Mouse (Mus musculus) c-Kit-positive CD71-positive TER-119-negative erythroid progenitor cells, embryonic 14.5 days (primary cell): ENCODE measurements at regions not wholly inside any gene's neighbourhood (a gene's known extent, or its start where the extent isn't known, plus 50 kb on each side); places are given as distances from the start of the nearest gene placed in this dataset.

Source experiments
- DNase-seq: peaks from one replicate; pipeline ENCODE4 v3.0.0-alpha.2; 2013; ENCODE audit warnings: low read depth

DNA sequence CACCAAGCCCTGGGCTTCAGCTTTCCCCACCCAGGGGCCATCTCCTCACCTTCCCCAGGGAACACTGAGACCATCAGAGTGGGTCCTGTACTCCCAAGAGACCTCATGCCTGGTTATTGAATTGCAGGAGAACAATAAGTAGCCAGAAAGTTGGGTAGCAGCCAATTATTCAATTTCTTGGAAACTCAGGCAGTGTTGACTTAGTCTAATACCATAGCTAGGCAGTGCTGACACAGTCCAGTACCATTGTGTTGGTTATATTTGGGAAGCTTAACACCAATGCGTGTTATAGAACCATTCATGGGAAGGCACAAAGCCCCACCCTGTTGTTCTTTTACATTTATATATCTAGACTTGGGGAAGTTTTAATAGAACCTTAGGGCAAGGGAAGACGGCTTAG is 131.9 kb downstream of the Diras2 start:
- DNase-seq = no peak

DNA sequence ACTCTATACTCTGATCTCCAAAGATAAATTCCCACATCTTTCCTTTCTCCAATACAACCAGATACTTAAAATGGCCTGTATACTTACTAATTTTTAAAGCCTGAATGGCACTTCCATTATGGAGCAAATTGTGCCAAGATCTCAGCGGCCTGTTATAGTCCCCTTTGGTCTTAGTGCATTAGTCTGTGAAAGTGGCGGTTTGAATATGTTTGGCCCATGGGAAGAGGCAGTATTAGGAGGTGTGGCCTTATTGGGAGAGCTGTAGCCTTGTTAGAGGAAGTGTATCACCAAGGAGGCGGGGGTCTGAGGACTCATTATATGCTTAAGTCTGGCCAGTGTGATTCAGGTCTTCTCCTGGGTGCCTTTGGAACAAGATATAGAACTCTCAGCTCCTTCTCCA is 127.3 kb downstream of the Diras2 start:
- DNase-seq = no peak

DNA sequence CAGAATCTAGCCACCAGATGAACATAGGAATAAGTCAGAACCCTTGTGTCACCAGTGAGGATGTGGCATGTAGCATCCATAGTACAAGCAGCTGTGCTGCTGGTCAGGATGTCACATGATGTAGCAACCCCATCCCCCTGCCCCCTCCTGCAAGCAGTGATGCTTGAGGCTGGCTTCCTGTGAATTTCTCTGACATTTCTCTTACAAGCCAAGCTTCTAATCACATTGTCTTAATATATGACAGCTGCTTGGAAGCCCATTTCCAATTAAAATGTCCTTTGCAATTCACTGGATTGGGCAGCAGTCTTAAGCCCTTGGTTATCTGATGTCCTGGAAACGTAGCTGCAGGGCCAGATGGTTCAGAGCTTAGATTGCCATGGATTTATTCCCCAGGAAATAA is 114.8 kb downstream of the Diras2 start:
- no peak for DNase-seq

DNA sequence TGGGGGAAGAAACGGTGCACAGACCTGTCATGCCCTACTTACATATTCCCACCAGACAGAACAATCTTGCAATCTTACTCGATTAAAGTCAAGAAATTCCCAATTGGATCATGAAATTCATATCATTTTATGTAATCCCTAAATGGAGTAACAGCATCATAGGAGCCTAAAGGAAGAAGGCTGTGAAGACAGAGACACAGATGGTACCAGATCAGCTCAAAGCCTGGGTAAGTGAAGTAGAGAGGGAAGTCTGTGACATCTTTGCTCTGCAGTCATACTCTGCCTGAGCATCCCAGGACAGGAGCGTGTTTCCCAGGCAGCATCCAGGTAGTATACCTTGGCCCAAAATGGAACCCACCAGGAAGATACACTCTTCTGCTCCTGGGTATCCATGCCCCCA is 108.6 kb downstream of the Diras2 start:
- DNase-seq = no peak

DNA sequence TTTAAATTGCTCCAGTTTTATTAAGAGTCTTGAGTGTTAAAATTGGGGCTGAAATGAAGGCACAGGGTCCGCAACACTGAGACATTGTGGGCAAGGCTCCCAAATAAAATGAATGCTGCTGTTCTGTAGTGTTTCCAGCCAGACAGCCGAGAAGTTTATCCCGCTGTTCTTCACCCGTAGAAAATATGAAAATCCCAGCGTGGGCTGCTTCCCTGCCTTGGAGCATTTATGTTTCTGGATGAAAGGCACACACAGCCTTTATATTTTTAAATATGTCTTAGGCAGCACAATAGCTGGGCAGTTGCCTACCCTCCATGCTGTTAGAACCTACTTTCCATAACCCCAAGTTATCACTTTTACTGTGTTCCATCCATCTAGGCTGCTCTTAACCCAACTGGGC is 102.6 kb downstream of the Diras2 start:
- DNase-seq = no peak

DNA sequence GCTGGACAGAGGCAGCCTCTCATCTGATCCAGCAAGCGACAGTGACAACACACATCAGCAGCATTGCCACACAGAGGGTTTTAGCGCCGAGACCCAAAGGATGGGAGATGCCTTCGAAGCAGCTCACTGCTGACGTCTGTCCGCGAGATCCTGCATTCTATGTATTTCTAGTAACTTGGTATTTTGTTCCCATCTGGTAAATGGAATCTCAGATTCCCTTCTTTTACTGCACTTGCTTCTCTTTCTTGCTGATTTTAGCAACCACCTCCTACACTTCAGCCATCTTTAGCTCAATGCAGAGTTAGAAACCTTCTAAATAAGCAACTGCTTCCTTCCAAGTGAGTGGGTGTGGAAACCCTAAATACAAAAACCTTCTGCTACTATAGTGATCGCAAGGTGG is 94.3 kb downstream of the Diras2 start:
- DNase-seq = no peak

DNA sequence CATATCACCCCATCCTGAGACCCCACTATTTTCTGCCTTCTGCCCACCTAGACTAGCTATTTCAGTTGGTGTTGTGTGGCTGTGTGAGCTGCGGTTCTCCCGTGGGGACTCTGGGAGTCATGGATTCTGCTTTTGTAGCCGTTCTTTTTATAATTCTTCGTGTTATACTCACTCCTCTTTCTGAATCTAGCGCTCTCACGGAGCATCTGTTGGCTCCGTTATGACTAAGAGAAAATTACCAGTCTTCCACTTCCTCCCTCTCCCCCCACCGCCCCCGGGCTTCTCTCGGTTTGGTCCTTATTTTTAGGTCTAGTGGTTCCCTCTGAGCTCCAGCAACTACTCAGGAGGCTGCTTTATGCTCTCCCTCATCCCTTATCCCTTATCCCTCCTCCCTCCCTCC is 85.6 kb downstream of the Diras2 start:
- no peak for DNase-seq

DNA sequence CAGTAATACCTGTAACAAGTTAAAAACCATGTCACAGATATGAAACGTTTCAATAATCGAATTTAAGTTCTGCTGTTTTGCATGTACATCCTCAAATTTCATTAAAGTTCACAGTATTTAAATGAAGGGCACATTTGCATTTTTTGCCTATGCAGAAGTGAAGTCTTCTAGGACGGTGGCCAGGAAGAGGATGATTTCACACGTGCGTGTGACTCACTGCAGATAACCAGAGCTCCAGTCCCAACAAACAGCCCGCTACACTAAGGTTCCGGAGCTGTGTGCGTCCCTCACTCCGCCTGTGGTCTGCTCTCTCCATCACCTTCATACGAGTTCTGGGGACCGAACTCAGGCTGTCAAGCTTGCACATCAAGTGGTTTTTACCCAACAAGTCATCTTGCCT is 82.2 kb downstream of the Diras2 start:
- no peak for DNase-seq

DNA sequence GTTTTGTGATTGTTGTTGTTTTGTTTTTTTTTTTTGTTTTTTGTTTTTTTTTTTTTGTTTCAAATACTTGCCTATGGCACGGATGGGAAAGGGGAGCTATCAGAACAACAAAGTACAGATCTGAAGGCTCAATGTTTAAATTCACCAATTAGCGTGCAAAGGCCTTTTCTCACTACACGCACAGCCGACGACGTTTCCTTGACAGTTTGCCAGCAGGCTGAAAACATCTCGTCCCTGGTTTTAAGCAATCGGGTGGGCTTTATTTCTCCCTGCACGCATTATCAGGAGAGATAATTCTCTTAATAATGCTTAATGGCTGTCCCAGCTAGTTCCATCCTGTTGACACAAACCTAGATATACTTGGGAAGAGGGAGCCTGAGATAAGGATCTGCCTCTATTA is 79.6 kb downstream of the Diras2 start:
- DNase-seq = no peak

DNA sequence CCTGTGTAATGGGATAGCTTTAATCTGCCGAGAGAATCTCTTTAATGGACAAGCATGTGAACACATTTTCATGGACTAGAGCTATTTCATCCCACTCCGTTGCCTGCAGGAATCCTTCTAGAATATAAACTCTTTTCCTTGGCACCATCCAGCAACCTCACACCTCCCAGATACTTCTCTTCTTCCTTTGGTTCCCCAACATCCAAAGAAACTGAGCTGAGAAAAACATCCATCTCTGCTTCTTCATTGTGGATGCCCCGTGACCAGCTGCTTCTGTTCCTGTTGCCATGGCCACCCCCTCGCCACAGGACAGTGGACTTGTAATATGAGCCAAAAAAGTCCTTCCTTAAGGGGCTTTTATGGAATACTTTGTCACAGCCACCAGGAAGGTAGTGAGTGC is 78.8 kb downstream of the Diras2 start:
- DNase-seq = no peak
